Mouse (Mus musculus): ENCODE results near the gene Psmc3. TPM values are rescaled to one million over a fixed set of nuclear protein-coding genes. Genes with fewer than 3 reads are reported as not detected.

Gene Psmc3
- polyA plus RNA-seq, 1 experiment from 2014 or later: 278 TPM

GRCm38 (mm10) chr2:91059376-91059775 is 5.6 kb downstream of the Psmc3 start:
- no peak overlapping the region for H3K9ac ChIP-seq
- no peaks in the 10 kb centered on the region for H3K27me3 ChIP-seq
- H3K27ac ChIP-seq: no peak overlapping the region
- WGBS: 96% methylated on average over 2 of the region's 2 CpGs
- H3K4me3 ChIP-seq: no peak overlapping the region
- peaks cover 91% of the 10 kb centered on the region for H3K36me3 ChIP-seq
- H3K9me3 ChIP-seq: no peaks in the 10 kb centered on the region
- no peak for ATAC-seq (ENCODE audit: borderline replicate concordance, extremely low read depth, low FRiP score, low TSS enrichment)
- no peak overlapping the region for H3K4me2 ChIP-seq
- peaks cover 10% of the 10 kb centered on the region for H3K4me1 ChIP-seq

GRCm38 (mm10) chr2:91060544-91061355 is 6.9 kb downstream of the Psmc3 start:
- no peak overlapping the region for H3K4me2 ChIP-seq

GRCm38 (mm10) chr2:91061849-91062481 is 8.2 kb downstream of the Psmc3 start:
- 78% methylated on average over 6 of the region's 6 CpGs for WGBS
- Histone ChIP-seq H3K27me3 (no peaks in the 10 kb centered on the region), H3K36me3 (peaks cover 92% of the 10 kb centered on the region), H3K4me2 (no peak overlapping the region), H3K9ac (no peak overlapping the region), H3K9me3 (no peaks in the 10 kb centered on the region), H3K4me3 (no peak overlapping the region), H3K4me1 (no peaks in the 10 kb centered on the region), H3K27ac (peak overlapping the region; percentile 12; the same call in 1 of the 2 replicates)
- no peak for ATAC-seq (ENCODE audit: borderline replicate concordance, extremely low read depth, low FRiP score, low TSS enrichment)

More at GRCm38 (mm10) chr2:91060544-91061355, 6.9 kb downstream of the Psmc3 start:
- no peak overlapping the region for H3K9ac ChIP-seq
- no peak overlapping the region for H3K4me3 ChIP-seq
- ATAC-seq (ENCODE audit: borderline replicate concordance, extremely low read depth, low FRiP score, low TSS enrichment): no peak
- H3K27ac ChIP-seq: no peak overlapping the region
- H3K9me3 ChIP-seq: no peaks in the 10 kb centered on the region
- H3K4me1 ChIP-seq: no peaks in the 10 kb centered on the region
- WGBS: 73% methylated on average over 10 of the region's 10 CpGs
- peaks cover 94% of the 10 kb centered on the region for H3K36me3 ChIP-seq
- H3K27me3 ChIP-seq: no peaks in the 10 kb centered on the region

GRCm38 (mm10) chr2:91062779-91063606 is 9.2 kb downstream of the Psmc3 start:
- no peak overlapping the region for H3K4me2 ChIP-seq
- no peaks in the 10 kb centered on the region for H3K27me3 ChIP-seq
- no peak overlapping the region for H3K27ac ChIP-seq
- H3K4me3 ChIP-seq: no peak overlapping the region
- H3K4me1 ChIP-seq: no peaks in the 10 kb centered on the region
- ATAC-seq (ENCODE audit: borderline replicate concordance, extremely low read depth, low FRiP score, low TSS enrichment): no peak
- WGBS: 89% methylated on average over 16 of the region's 16 CpGs
- H3K9me3 ChIP-seq: no peaks in the 10 kb centered on the region
- peaks cover 86% of the 10 kb centered on the region for H3K36me3 ChIP-seq
- H3K9ac ChIP-seq: no peak overlapping the region

- 84% methylated on average over 6 of the region's 6 CpGs for WGBS
- H3K4me2 ChIP-seq: no peak overlapping the region
- no peaks in the 10 kb centered on the region for H3K9me3 ChIP-seq
- H3K9ac ChIP-seq: no peak overlapping the region
- H3K27me3 ChIP-seq: no peaks in the 10 kb centered on the region
- no peak overlapping the region for H3K4me3 ChIP-seq
- ATAC-seq (ENCODE audit: borderline replicate concordance, extremely low read depth, low FRiP score, low TSS enrichment): no peak
- peaks cover 74% of the 10 kb centered on the region for H3K36me3 ChIP-seq
- H3K4me1 ChIP-seq: peaks cover 10% of the 10 kb centered on the region
- no peak overlapping the region for H3K27ac ChIP-seq
Observed at GRCm38 (mm10) chr2:91064211-91064610, 10.4 kb downstream of the Psmc3 start.

GRCm38 (mm10) chr2:91065544-91065943 is 11.7 kb downstream of the Psmc3 start:
- Histone ChIP-seq H3K9ac (no peak overlapping the region), H3K4me2 (no peak overlapping the region), H3K4me1 (peaks cover 13% of the 10 kb centered on the region), H3K9me3 (no peaks in the 10 kb centered on the region), H3K36me3 (peaks cover 61% of the 10 kb centered on the region), H3K4me3 (no peak overlapping the region), H3K27me3 (no peaks in the 10 kb centered on the region), H3K27ac (no peak overlapping the region)
- ATAC-seq (ENCODE audit: borderline replicate concordance, extremely low read depth, low FRiP score, low TSS enrichment): no peak
- 37% methylated on average over 3 of the region's 3 CpGs for WGBS

- WGBS: 86% methylated on average over 3 of the region's 3 CpGs
- Histone ChIP-seq H3K9me3 (no peaks in the 10 kb centered on the region), H3K27me3 (no peaks in the 10 kb centered on the region), H3K4me3 (no peak overlapping the region), H3K9ac (no peak overlapping the region), H3K4me1 (peaks cover 21% of the 10 kb centered on the region), H3K27ac (no peak overlapping the region), H3K36me3 (peaks cover 52% of the 10 kb centered on the region), H3K4me2 (no peak overlapping the region)
- ATAC-seq (ENCODE audit: borderline replicate concordance, extremely low read depth, low FRiP score, low TSS enrichment): no peak
Observed at GRCm38 (mm10) chr2:91066455-91066854, 12.6 kb downstream of the Psmc3 start.

- no peaks in the 10 kb centered on the region for H3K9me3 ChIP-seq
- peaks cover 21% of the 10 kb centered on the region for H3K4me1 ChIP-seq
- peaks cover 34% of the 10 kb centered on the region for H3K36me3 ChIP-seq
- WGBS: 53% methylated on average over 13 of the region's 13 CpGs
- H3K27me3 ChIP-seq: no peaks in the 10 kb centered on the region
- H3K27ac ChIP-seq: no peak overlapping the region
- H3K4me2 ChIP-seq: peak overlapping the region; percentile 78
- ATAC-seq (ENCODE audit: borderline replicate concordance, extremely low read depth, low FRiP score, low TSS enrichment): no peak
- peak overlapping the region; percentile 65; the same call in 1 of the 2 replicates for H3K9ac ChIP-seq
- peak overlapping the region; percentile 60 for H3K4me3 ChIP-seq
Observed at GRCm38 (mm10) chr2:91068162-91068871, 14.5 kb downstream of the Psmc3 start.

- Histone ChIP-seq H3K4me3 (peak overlapping the region; percentile 60), H3K9me3 (no peaks in the 10 kb centered on the region), H3K9ac (peak overlapping the region; percentile 65), H3K36me3 (peaks cover 29% of the 10 kb centered on the region), H3K4me1 (peaks cover 21% of the 10 kb centered on the region), H3K4me2 (peak overlapping the region; percentile 78), H3K27me3 (no peaks in the 10 kb centered on the region), H3K27ac (0 out of 2 replicates have a peak overlapping the region, but pooled peaks have one; percentile 87)
- no peak for ATAC-seq (ENCODE audit: borderline replicate concordance, extremely low read depth, low FRiP score, low TSS enrichment)
- 50% methylated on average over 6 of the region's 6 CpGs for WGBS
Observed at GRCm38 (mm10) chr2:91068872-91069165, 15.0 kb downstream of the Psmc3 start.

GRCm38 (mm10) chr2:91069306-91070000 is 15.6 kb downstream of the Psmc3 start:
- ATAC-seq (ENCODE audit: borderline replicate concordance, extremely low read depth, low FRiP score, low TSS enrichment): no peak
- peak overlapping the region; percentile 87 for H3K27ac ChIP-seq

More at GRCm38 (mm10) chr2:91069306-91070000, 15.6 kb downstream of the Psmc3 start:
- WGBS: 6% methylated on average over 14 of the region's 14 CpGs
- peaks cover 22% of the 10 kb centered on the region for H3K36me3 ChIP-seq
- peak overlapping the region; percentile 78 for H3K4me2 ChIP-seq
- peak overlapping the region; percentile 60 for H3K4me3 ChIP-seq
- H3K4me1 ChIP-seq: peaks cover 21% of the 10 kb centered on the region
- no peaks in the 10 kb centered on the region for H3K27me3 ChIP-seq
- no peaks in the 10 kb centered on the region for H3K9me3 ChIP-seq
- H3K9ac ChIP-seq: peak overlapping the region; percentile 65

Data from lung, embryonic 15.5 days (tissue).